Mouse (Mus musculus) spleen, postnatal 10 days (tissue): ENCODE results near the gene Tppp.
"Not testable (repeated sequence)": the region's sequence is repeated elsewhere in the genome, so short reads cannot be mapped to it uniquely, and the experiment has no call there.

Experiments used
- DNase-seq, 2 experiments: peaks; one replicate each; pipeline ENCODE4 v3.0.0; 2021 to 2022; ENCODE audit warnings: low spot score in 2 of 2

Tppp gene

DNA sequence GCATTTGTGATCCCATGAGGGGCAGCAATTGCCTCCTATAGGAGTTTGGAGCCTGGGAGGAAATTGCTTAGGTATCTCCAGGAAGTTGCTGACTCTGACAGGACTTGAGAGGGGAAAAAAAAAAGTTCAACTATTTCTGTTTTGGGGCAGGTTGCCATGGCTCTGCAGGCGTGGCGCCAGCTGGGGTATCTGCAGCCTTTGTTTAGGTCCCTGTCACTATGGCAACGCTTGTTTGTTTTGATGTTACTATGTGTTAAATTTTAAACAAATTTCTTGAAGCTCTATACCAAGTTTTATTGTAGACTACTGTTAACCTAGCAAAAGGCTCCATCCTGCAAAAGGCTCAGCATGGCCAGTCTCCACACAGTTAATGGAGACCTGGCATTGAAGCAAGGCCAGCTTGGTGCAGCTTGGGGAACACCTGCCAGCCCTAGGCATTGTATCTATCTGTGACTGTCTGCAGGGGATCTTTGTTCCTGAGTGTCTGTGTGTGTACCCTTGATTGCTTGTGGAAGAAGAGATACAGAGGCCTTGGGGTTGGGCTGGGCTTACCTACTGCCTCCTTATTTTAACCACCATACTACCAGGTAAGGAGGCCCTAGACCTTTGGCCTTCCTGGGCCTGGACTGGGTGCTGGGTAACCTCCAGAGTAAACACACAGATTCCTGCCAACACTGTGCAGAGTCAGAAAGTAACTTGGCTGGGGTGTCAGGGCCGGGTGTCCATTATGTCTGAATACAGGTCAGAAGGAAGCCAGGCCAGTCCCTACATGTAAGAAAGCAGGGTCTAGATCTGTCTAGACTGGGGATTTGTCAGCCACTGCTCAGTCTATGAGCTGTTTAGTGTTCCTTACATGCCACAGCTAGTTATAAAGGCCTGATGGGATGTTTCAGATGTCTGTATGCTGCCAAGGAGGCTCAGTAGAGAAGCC, 16.2 kb downstream of the Tppp start:
- DNase-seq, result no peak

DNA sequence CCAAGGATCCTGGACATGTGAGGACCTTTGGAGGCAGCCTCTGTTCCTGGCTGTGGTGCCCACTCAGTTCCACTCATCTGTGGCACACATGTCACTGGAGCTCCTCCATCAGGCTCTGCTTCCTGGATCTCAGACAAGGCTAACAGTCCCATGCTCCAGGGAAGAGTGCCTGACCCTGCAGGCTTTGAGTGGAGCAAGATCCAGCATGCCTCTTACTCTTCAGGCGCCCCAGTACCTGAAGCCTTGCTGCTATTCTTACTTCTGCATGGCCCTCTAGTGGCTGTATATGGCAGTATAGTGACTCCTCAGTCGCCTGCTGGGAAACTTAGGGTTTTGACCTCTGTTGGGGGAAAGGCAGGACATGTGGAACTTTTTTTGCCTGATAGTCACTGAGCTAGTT, 17.0 kb downstream of the Tppp start:
- peak in 1 of 2 experiments; percentile 27 for DNase-seq

DNA sequence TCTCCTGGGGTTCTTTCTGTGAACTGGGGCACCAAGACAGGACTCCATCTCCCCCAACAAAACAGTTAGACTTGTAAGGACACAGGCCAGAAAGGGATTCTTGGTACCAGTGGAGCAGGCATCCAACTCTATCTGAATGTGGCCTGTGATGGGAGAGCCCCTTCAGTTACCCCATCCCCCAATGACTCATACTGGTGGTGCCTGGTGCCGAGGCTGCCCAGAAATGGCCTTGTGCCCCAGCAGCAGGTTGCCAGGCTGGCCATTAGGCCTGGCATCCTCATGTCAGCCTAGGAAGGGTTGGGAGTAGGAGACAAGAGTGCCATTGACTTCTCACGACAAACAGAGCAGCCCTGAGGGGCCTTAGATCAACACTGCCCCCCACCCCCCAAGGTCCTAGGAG, 18.9 kb downstream of the Tppp start:
- no peak for DNase-seq

DNA sequence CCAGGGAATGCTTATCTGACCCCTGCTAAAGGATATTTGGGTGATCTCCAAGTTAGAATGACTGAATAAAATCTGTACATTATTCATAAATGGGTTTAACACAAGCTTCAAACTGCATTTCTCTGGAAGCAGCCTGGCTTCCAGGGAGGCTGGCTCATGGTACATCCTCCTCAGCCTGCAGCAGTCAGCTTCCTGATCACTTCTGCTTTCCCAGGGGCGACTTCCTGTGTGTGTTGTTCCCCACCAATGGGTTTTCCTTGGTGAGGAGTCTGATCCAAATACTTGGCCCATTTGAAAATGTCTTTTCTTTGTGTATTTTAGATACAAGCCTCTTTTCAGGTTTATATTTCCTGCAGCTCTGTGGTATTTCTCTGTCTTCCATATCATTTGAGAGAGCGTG, 19.8 kb downstream of the Tppp start:
- no peak for DNase-seq

DNA sequence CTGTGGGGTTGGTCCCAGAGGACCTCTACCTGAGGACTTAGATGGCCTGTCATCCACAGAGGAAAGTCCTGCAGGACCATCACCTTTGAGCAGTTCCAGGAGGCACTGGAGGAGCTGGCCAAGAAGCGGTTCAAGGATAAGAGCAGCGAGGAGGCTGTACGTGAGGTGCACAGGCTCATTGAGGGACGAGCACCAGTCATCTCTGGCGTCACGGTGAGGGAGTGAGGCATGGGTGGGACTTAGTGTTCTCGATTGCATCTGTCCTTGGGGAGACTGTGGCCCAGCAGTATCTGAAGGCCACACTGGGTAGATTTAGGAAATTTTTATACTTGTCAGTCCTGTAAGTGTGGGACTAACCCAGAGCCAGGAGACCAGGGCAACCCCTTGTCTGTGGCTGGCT, 21.5 kb downstream of the Tppp start:
- DNase-seq, result no peak

DNA sequence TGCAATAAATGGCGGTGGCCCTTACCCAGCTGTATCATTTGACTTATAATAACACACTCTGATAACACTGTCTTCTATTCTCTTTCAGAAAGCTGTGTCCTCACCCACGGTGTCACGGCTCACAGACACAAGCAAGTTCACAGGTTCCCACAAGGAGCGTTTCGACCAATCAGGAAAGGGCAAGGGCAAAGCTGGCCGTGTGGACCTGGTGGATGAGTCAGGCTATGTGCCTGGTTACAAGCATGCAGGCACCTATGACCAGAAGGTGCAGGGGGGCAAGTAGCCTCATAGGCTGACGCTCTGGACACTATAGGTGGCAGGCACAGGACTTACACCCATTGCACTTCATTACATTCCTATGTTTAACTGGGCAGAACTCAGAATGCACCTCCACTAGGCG, 21.9 kb downstream of the Tppp start:
- DNase-seq, result no peak

DNA sequence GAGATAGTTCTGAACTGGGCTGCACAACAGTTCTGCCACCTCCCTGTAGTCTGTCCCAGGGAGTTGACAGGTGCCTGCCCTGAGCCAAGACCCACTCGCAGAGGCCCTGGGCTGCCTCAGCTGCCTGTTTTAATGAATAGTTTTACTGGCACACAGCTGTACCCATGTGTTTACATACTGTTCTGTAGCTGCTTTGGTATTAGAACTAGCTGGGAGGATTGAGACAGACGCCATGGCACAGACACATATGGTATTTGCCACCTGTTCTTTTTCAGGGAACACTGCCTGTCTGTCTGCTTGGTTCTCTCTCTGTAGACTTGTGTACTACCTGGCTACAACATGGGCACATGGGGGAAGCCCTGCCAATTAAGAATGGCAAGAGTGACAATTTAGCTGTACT, 25.5 kb downstream of the Tppp start:
- DNase-seq, result no peak

DNA sequence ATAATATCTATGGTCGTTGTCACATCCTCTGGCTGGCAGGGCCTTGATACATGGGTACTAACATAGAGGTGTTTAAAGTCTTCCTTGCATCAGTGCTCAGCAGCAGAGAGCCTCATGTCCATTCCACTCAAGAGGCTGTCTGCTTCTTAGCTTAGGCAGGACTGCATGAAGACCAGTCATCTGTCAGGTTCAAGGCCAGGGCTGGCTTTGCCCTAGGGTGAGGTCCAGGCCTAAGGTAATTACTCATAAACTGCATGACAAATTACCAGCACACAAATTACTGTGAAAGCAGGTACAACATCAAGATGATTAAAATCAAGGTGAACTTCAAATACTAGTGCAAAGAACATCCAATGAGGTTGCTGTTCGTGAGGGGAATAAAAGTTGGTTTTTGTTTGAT, 26.6 kb downstream of the Tppp start:
- DNase-seq, result no peak

DNA sequence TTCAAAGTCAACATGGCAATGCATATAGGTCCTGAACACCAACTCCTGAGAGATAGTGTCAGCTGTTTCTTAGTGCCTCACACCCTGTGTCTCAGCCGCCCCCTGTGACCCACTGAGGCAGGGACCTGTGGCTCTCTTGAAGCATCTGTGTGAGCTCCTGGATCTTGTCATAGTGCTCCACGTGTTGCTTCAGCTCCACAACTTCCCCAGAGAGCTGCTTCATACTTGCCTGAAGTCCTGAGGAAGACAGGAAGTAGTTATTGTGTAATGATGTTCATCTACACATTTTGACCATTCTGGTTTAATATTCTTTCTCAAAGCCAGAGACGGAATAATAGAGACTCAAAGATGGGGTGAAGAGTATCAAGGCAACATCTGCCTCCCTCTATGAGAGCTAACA, 30.7 kb downstream of the Tppp start:
- no peak for DNase-seq

DNA sequence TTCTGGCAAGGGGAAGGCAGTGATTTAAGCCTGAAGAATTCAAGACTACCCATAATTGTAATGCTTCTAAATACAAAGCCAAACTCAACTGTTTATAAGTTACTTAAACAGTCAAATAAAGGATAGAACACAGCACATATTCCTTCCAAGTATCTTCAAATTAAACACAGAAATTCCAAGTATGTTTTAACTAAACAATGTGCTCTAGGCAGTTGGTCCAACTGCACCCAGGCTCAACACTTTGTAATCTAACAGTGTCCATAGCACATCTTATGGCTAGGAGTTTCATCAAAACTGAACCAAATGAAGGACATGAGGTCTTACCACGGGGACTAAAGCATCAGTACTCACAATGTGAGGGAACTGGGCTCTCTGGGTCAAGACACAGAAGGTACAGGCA, 47.0 kb downstream of the Tppp start:
- no peak for DNase-seq

DNA sequence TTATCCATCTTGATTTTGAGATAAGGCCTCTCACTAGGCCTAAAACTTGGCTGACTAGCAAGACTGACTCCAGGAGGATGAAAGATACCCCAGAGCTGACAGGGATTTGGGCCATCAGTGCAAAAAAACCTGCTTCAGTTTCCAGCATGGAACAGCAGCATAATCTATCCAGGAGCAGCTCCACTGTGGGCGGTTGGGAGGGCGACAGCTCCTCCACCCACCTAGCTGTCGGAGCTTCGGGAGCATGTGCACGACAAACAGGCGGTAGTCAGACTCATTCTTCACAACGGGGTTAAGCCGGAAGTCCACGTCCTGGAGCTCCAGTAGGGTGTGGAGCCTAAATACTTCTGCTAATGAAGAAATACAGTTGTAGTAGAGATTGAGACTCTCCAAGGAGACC, 48.9 kb downstream of the Tppp start:
- DNase-seq, result no peak

DNA sequence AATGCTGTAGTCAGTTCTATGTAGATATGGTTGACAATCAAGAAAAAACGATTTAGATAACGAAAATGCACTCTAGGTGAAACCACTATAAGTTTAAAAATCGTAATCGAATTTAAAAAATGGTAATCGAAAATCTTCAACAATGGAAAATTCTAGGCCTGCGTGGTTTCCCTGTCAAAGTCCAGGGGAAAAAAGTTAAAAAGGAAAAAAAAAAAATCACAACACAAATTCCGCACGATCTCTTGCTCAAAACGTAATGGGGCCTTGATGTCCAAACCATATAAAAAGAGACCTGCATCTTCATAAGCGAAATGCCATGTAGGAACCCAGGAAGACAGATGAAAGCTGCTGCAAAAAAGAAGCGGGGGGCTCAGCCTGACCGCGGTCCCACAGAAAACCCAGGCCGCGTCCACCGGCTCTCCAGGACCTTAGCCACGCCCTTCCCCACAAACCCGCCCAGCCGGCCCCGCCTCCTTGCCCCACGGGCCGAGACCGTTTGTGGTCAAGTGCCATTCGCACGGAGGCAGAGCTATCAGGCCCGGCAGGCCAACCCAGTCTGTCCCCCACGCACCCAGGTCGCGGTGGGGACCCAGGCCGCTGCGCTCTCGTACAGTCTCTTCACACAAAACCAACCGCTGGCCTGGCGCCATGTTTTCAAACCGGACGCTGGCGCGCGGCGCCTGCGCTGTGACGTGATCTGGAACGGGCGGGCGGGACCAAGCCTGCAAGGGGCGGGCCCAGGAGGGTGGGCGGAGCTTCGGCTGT, 52.6 kb downstream of the Tppp start, which contains the start of gene Cep72:
Gene Cep72 (minus strand): TSS at position 687 of the 765 bp plus-strand sequence.
- DNase-seq, result peak; percentile 96 to 98

DNA sequence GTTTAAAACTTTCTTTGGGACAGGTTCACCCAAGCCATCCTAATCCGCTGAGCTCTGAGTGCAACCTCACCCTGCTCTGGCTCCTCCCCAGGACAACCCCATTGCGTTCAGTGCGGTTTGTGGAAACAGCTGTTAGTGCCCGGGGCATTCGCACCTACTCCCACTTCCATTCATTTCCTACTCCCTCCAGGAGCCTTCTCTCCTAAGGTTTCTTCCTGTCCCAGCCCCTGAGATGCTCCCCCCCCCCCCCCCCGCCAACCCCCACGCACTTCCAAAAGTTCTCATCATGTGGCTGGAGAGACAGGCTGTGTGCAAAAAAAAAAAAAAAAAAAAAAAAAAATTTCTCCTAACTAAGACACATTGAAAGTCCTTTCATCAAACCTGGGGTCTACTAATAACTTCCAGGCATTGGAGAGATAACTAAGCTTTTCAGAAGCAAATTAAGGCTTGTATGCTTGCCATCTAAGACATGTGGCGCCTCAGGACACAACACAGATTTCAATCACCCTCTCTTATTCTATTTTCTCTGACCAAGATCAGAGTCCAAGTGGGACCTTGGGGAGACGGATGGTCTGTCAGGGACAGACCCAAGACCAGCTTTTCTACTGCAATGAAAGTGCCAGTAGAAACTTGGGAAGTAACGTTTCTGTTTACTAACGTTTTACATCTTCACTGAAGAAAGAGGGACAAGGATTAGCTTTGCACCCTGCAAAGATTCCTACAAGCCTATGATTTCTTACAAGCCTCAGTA, 53.3 kb downstream of the Tppp start:
- DNase-seq, result no peak

DNA sequence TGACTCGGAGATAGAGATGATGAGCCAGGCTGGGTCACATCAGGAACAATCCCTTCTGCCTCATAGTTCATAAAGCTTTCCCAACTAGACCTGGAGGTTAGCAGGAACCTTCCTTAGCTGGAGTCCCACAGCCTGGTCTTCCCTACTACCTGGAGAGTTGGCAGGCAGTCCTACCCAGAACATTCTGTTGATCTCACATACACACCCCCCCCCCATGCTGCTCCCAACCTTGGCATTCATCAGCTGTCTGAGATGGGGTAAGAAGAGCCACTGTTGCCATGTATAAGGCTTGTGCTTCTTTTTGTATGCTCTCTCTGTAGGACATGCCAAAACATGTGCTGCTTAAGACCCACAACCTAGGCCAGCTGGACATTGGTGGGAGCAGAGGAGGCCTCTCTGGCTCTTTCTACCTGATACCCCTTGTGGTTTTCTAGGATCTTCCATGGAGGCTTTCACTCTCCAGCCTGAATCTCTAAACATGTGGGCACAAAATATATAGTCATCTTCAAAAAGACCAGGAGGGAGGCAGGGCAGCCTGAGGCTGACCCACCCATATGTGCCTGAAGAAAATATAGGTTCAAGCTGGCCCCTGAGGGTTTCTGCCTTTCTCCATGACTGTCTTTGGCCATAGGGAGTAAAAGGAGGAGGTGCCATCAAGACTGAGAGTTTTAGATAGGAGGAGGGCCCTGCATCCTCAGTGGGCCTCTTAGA, 54.3 kb downstream of the Tppp start:
- DNase-seq, result no peak

DNA sequence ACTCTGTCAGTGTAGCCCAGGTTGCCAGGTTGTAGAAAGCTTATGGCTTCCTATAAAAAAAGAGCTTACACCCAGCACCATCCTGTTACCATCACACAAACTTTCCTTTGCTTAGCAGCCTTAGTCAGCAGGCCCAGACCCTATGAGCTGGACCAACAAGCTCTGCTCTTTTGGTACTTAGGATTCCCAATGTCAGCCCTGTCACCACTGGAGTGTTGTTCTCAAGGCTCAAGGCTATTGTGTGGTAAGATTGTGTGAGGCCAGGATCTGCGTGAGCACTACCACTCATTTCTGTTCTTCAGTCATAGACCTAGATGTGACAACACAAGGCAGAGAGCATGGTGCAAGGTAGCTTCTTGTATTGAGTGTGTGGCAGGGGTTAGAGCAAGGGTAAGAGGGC, 57.4 kb downstream of the Tppp start:
- DNase-seq, result no peak

DNA sequence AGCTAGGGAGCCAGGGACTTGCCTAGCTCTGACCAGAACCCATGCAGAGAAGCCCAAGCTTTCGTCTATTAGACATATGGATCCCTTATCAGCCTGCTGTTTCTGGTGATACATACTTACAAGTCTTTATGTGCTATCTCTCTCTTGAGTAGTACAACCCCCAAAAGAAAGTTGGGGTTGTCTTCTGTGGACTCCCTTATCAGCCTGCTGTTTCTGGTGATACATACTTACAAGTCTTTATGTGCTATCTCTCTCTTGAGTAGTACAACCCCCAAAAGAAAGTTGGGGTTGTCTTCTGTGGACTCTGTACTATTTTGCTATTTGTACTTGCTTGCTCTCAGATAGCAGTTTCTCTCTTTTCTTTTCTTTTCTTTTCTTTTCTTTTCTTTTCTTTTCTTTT, 62.0 kb downstream of the Tppp start:
- DNase-seq, result not testable (repeated sequence)

DNA sequence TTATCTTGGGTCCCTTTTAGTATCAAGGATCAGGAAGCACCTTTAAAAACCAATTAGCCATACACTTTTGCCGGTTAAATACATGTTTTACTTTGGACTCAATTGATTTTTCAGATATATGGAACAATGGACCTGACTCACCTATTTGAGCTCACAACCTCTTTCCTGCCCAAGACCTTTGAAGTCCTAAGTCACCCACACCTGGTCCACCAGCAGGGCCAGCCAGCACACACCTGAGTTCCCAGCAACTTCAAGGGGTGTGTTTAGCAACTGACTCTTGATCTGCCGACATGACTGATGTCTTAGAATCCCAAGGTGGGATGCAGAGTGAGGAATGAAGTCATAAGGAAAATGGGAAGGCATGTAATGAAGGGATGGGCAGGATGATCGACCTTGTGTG, 62.5 kb downstream of the Tppp start:
- no peak for DNase-seq

DNA sequence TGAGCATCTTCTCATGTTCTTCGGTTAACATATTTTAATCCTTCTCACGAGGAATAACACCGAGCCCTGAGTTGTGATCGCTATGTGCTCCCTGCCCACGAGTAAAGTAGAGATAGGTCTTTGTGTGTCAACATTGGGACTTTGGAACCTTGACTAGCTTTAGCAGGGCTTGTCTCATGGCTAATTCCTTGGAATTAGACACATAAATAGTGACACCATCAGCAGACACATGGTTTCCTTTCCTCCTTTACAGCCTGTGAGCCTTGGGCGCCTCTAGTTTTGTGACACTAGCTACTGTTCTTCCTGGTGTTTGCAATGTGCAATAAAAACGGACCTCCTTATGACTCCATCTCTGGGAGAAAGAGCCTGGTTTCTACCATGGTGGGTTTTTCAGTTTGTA, 64.2 kb downstream of the Tppp start:
- no peak for DNase-seq
